Mouse (Mus musculus) CD4-positive helper T cell, adult 2 months (primary cell): ENCODE data around the gene Ccdc151.

Experiments used
- DNase-seq: peaks from one replicate; pipeline ENCODE4 v3.0.0-alpha.2; 2012; ENCODE audit warnings: low read depth, missing footprints, low spot score

Ccdc151 gene

GRCm38 (mm10) chr9:21958372-21958771, 44.1 kb downstream of the Ccdc151 start:
- no peak for DNase-seq

GRCm38 (mm10) chr9:21955570-21956281, 46.7 kb downstream of the Ccdc151 start, which contains the start of gene Swsap1:
Gene Swsap1, plus strand, starts transcription at chr9:21955755.
- peak; percentile 99 for DNase-seq

GRCm38 (mm10) chr9:21955225-21955569, 47.2 kb downstream of the Ccdc151 start:
- DNase-seq, result no peak

GRCm38 (mm10) chr9:21954635-21955034, 47.8 kb downstream of the Ccdc151 start:
- DNase-seq, result no peak

- DNase-seq, result peak; percentile 44
Measured at GRCm38 (mm10) chr9:21953600-21953999, 48.8 kb downstream of the Ccdc151 start.

- DNase-seq, result peak; percentile 34
Measured at GRCm38 (mm10) chr9:21951977-21952376, 50.5 kb downstream of the Ccdc151 start.

GRCm38 (mm10) chr9:21950322-21950721, 52.1 kb downstream of the Ccdc151 start:
- peak; percentile 52 for DNase-seq

GRCm38 (mm10) chr9:21948790-21949189, 53.6 kb downstream of the Ccdc151 start:
- no peak for DNase-seq

GRCm38 (mm10) chr9:21948146-21948545, 54.3 kb downstream of the Ccdc151 start:
- no peak for DNase-seq

GRCm38 (mm10) chr9:21947540-21948130, 54.8 kb downstream of the Ccdc151 start:
- DNase-seq, result peak; percentile 15

GRCm38 (mm10) chr9:21944267-21944666, 58.2 kb downstream of the Ccdc151 start:
- DNase-seq, result peak; percentile 21

GRCm38 (mm10) chr9:21943638-21944037, 58.8 kb downstream of the Ccdc151 start:
- no peak for DNase-seq

GRCm38 (mm10) chr9:21943046-21943445, 59.4 kb downstream of the Ccdc151 start:
- no peak for DNase-seq
